Mouse (Mus musculus) Patski (cell line): ENCODE results near the gene Pdhx. TPM values are rescaled to one million over a fixed set of nuclear protein-coding genes. Genes with fewer than 3 reads are reported as not detected.

ENCODE experiments used
- ATAC-seq: fragments of 100-300 bp; one replicate; pipeline ENCODE4 v1.8.0; 2021
- CTCF ChIA-PET: fragments of 350-600 bp; sonication (Branson Sonifier 250); formaldehyde crosslinking; loops from one replicate; lab custom pipeline; 2022; ENCODE audit warnings: inconsistent platforms; lab: Charles Lee
- POLR2A ChIA-PET: fragments of 350-600 bp; sonication (Branson Sonifier 250); formaldehyde crosslinking; loops from one replicate; lab custom pipeline; 2022; ENCODE audit warnings: antibody characterized with exemption, inconsistent platforms; lab: Charles Lee
- DNase-seq: peaks from one replicate; pipeline ENCODE4 v3.0.0-alpha.2; 2011; ENCODE audit warnings: low read depth, low spot score
- H3K27me3 ChIP-seq: fragments of 371-371 bp; one replicate; pipeline ENCODE4 v1.5.1; 2021
- CTCF ChIP-seq: fragments of 100-300 bp; IDR thresholded peaks from one replicate; pipeline ENCODE4 v1.5.1; 2021
- in situ Hi-C: fragments of 300-500 bp; cut with MboI; formaldehyde crosslinking; loops from 3 replicates; pipeline ENCODE4 v1.11.1; 2018; ENCODE audit warnings: low pct_unique_long_range_greater_than_20kb, mixed read lengths
- polyA plus RNA-seq: library from polyadenylated mRNA; unstranded; gene quantifications from one replicate; pipeline ENCODE4 v1.2.3, GENCODE M21; 2021

Pdhx gene
- polyA plus RNA-seq, 1 experiment from 2014 or later, result 43.4 TPM

- ChIA-PET POLR2A (no interaction called here), CTCF (no interaction called here)
- in situ Hi-C loops, result no loop called here
- no peak for TF ChIP-seq CTCF
- ATAC-seq (no peak), DNase-seq (no peak)
- no peaks in the 10 kb centered on the region for H3K27me3 ChIP-seq
Observed at GRCm38 (mm10) chr2:102979519-102979918, 93.8 kb downstream of the Pdhx start.

- ATAC-seq (no peak), DNase-seq (no peak)
- no peaks in the 10 kb centered on the region for H3K27me3 ChIP-seq
- in situ Hi-C loops, result no loop called here
- no peak for TF ChIP-seq CTCF
- POLR2A ChIA-PET, result no interaction called here
- CTCF ChIA-PET, result no interaction called here
Observed at GRCm38 (mm10) chr2:102979112-102979511, 94.2 kb downstream of the Pdhx start.

- CTCF ChIA-PET, result interaction anchor here (1.0 to 1.5 kb wide), 3 partner anchors 9 to 12 kb away, joined by 3 to 4 read pairs (median 4); no protein-coding TSS in a partner anchor
- H3K27me3 ChIP-seq, result no peaks in the 10 kb centered on the region
- TF ChIP-seq CTCF, result no peak
- no peak for DNase-seq
- POLR2A ChIA-PET, result no interaction called here
- in situ Hi-C loops, result no loop called here
- ATAC-seq, result no peak
Observed at GRCm38 (mm10) chr2:102975358-102975945, 97.9 kb downstream of the Pdhx start.

- DNase-seq (no peak), ATAC-seq (no peak)
- in situ Hi-C loops, result no loop called here
- no peaks in the 10 kb centered on the region for H3K27me3 ChIP-seq
- ChIA-PET CTCF (interaction anchor here (1.7 kb wide), 1 partner anchor 9 kb away, joined by 4 read pairs; no protein-coding TSS in a partner anchor), POLR2A (no interaction called here)
- TF ChIP-seq CTCF, result no peak
Observed at GRCm38 (mm10) chr2:102973115-102973514, 100.2 kb downstream of the Pdhx start.

- ATAC-seq, result no peak
- CTCF ChIA-PET, result interaction anchor here (1.7 kb wide), 1 partner anchor 10 kb away, joined by 4 read pairs; no protein-coding TSS in a partner anchor
- POLR2A ChIA-PET, result no interaction called here
Observed at GRCm38 (mm10) chr2:102972575-102972974, 100.7 kb downstream of the Pdhx start.

GRCm38 (mm10) chr2:102971951-102972350, 101.4 kb downstream of the Pdhx start:
- ChIA-PET CTCF (interaction anchor here (1.7 kb wide), 1 partner anchor 11 kb away, joined by 4 read pairs; no protein-coding TSS in a partner anchor), POLR2A (no interaction called here)
- DNase-seq (no peak), ATAC-seq (no peak)
- in situ Hi-C loops, result no loop called here
- TF ChIP-seq CTCF, result no peak
- no peaks in the 10 kb centered on the region for H3K27me3 ChIP-seq

More at GRCm38 (mm10) chr2:102972575-102972974, 100.7 kb downstream of the Pdhx start:
- DNase-seq, result no peak
- in situ Hi-C loops, result no loop called here
- H3K27me3 ChIP-seq, result no peaks in the 10 kb centered on the region
- no peak for TF ChIP-seq CTCF

Other genes with a start within 250 kb of the Pdhx start
- 145 TPM for gene Cd44, start 171.8 kb downstream of the Pdhx start, polyA plus RNA-seq
- 48.6 TPM for gene Apip, start 162 bp upstream of the Pdhx start, polyA plus RNA-seq
- 2.9 TPM for gene Ehf, start 229.8 kb upstream of the Pdhx start, polyA plus RNA-seq